Mouse (Mus musculus): Measurements from ENCODE around the gene 1700003H04Rik. TPM values are rescaled to one million over a fixed set of nuclear protein-coding genes. Genes with fewer than 3 reads are reported as not detected.

The 1700003H04Rik gene
- polyA plus RNA-seq, 1 experiment from 2014 or later = not detected

- H3K4me1 ChIP-seq (ENCODE audit: insufficient read depth, low read length) = no peaks in the 10 kb centered on the region
- no peak overlapping the region for H3K4me2 ChIP-seq (replicated peaks; ENCODE audit: low read depth, low read length)
- no peak for ATAC-seq (ENCODE audit: low FRiP score, low TSS enrichment)
These were observed 25.8 kb downstream of the 1700003H04Rik start for GRCm38 (mm10) chr3:124555092-124555491.

GRCm38 (mm10) chr3:124548898-124549297 lies 32.0 kb downstream of the 1700003H04Rik start:
- 31% methylated on average over 10 of the region's 10 CpGs for WGBS
- Histone ChIP-seq H3K36me3 (ENCODE audit: insufficient read depth, low read length) (no peaks in the 10 kb centered on the region), H3K27ac (ENCODE audit: low read length) (no peak overlapping the region), H3K9ac (replicated peaks; ENCODE audit: low read length) (no peak overlapping the region), H3K4me2 (replicated peaks; ENCODE audit: low read depth, low read length) (no peak overlapping the region), H3K4me1 (ENCODE audit: insufficient read depth, low read length) (no peaks in the 10 kb centered on the region), H3K4me3 (ENCODE audit: low read length) (no peak overlapping the region), H3K9me3 (ENCODE audit: low read length) (no peaks in the 10 kb centered on the region), H3K27me3 (ENCODE audit: insufficient read depth, low read length) (no peaks in the 10 kb centered on the region)
- ATAC-seq (ENCODE audit: low FRiP score, low TSS enrichment) = peak; percentile 15; the same call in 1 of the 2 replicates

More at GRCm38 (mm10) chr3:124555092-124555491, 25.8 kb downstream of the 1700003H04Rik start:
- WGBS = 84% methylated on average over 2 of the region's 2 CpGs
- Histone ChIP-seq H3K9ac (replicated peaks; ENCODE audit: low read length) (no peak overlapping the region), H3K27me3 (ENCODE audit: insufficient read depth, low read length) (no peaks in the 10 kb centered on the region), H3K27ac (ENCODE audit: low read length) (no peak overlapping the region), H3K4me3 (ENCODE audit: low read length) (no peak overlapping the region), H3K36me3 (ENCODE audit: insufficient read depth, low read length) (no peaks in the 10 kb centered on the region), H3K9me3 (ENCODE audit: low read length) (no peaks in the 10 kb centered on the region)

- no peaks in the 10 kb centered on the region for H3K36me3 ChIP-seq (ENCODE audit: insufficient read depth, low read length)
- H3K4me2 ChIP-seq (replicated peaks; ENCODE audit: low read depth, low read length) = no peak overlapping the region
- no peaks in the 10 kb centered on the region for H3K9me3 ChIP-seq (ENCODE audit: low read length)
- no peaks in the 10 kb centered on the region for H3K4me1 ChIP-seq (ENCODE audit: insufficient read depth, low read length)
- ATAC-seq (ENCODE audit: low FRiP score, low TSS enrichment) = no peak
- no peak overlapping the region for H3K27ac ChIP-seq (ENCODE audit: low read length)
- no peaks in the 10 kb centered on the region for H3K27me3 ChIP-seq (ENCODE audit: insufficient read depth, low read length)
- H3K9ac ChIP-seq (replicated peaks; ENCODE audit: low read length) = no peak overlapping the region
- H3K4me3 ChIP-seq (ENCODE audit: low read length) = no peak overlapping the region
- WGBS = 73% methylated on average over 2 of the region's 2 CpGs
These were observed 42.6 kb downstream of the 1700003H04Rik start for GRCm38 (mm10) chr3:124538260-124538659.

- H3K9ac ChIP-seq (replicated peaks; ENCODE audit: low read length) = no peak overlapping the region
- no peak overlapping the region for H3K27ac ChIP-seq (ENCODE audit: low read length)
- H3K4me1 ChIP-seq (ENCODE audit: insufficient read depth, low read length) = no peaks in the 10 kb centered on the region
- no peaks in the 10 kb centered on the region for H3K9me3 ChIP-seq (ENCODE audit: low read length)
- no peaks in the 10 kb centered on the region for H3K27me3 ChIP-seq (ENCODE audit: insufficient read depth, low read length)
- 42% methylated on average over 1 of the region's 1 CpGs for WGBS
- H3K4me3 ChIP-seq (ENCODE audit: low read length) = no peak overlapping the region
- no peak overlapping the region for H3K4me2 ChIP-seq (replicated peaks; ENCODE audit: low read depth, low read length)
- no peaks in the 10 kb centered on the region for H3K36me3 ChIP-seq (ENCODE audit: insufficient read depth, low read length)
- ATAC-seq (ENCODE audit: low FRiP score, low TSS enrichment) = no peak
These were observed 44.3 kb downstream of the 1700003H04Rik start for GRCm38 (mm10) chr3:124536602-124537001.

- 83% methylated on average over 2 of the region's 2 CpGs for WGBS
- no peaks in the 10 kb centered on the region for H3K36me3 ChIP-seq (ENCODE audit: insufficient read depth, low read length)
- no peaks in the 10 kb centered on the region for H3K4me1 ChIP-seq (ENCODE audit: insufficient read depth, low read length)
- H3K4me2 ChIP-seq (replicated peaks; ENCODE audit: low read depth, low read length) = no peak overlapping the region
- no peak overlapping the region for H3K27ac ChIP-seq (ENCODE audit: low read length)
- H3K9ac ChIP-seq (replicated peaks; ENCODE audit: low read length) = no peak overlapping the region
- H3K9me3 ChIP-seq (ENCODE audit: low read length) = no peaks in the 10 kb centered on the region
- ATAC-seq (ENCODE audit: low FRiP score, low TSS enrichment) = no peak
- no peak overlapping the region for H3K4me3 ChIP-seq (ENCODE audit: low read length)
- no peaks in the 10 kb centered on the region for H3K27me3 ChIP-seq (ENCODE audit: insufficient read depth, low read length)
These were observed 62.1 kb downstream of the 1700003H04Rik start for GRCm38 (mm10) chr3:124518786-124519185.

Other genes with a start within 250 kb of the 1700003H04Rik start
- gene 1700006A11Rik, start 155.1 kb downstream of the 1700003H04Rik start, polyA plus RNA-seq (2015; fragmentation: Nextera tagmentation; extraction: Ambion mirVana) = not detected in 2 replicates